Mouse (Mus musculus): Measurements from ENCODE around the gene Krt6a.
"Not testable (repeated sequence)": the region's sequence is repeated elsewhere in the genome, so short reads cannot be mapped to it uniquely, and the experiment has no call there.

The Krt6a gene

GRCm38 (mm10) chr15:101694207-101694606 lies at the start of gene Krt6a:
TSS of gene Krt6a (minus strand) at chr15:101694307.
- no peak for DNase-seq

- no peak for DNase-seq
Measured at GRCm38 (mm10) chr15:101742711-101743110, 48.6 kb upstream of the Krt6a start, which contains the start of gene Krt71. TSS of gene Krt71 (minus strand) at chr15:101743109.

- DNase-seq = no peak
Measured at GRCm38 (mm10) chr15:101737786-101738185, 43.7 kb upstream of the Krt6a start.

- no peak for DNase-seq
Measured at GRCm38 (mm10) chr15:101730653-101731052, 36.5 kb upstream of the Krt6a start.

- peak; percentile 50 for DNase-seq
Measured at GRCm38 (mm10) chr15:101724686-101725085, 30.6 kb upstream of the Krt6a start.

GRCm38 (mm10) chr15:101715831-101716230 lies 21.7 kb upstream of the Krt6a start:
- DNase-seq = no peak

GRCm38 (mm10) chr15:101714356-101714755 lies 20.2 kb upstream of the Krt6a start:
- DNase-seq = peak; percentile 20

- DNase-seq = no peak
Measured at GRCm38 (mm10) chr15:101713731-101714130, 19.6 kb upstream of the Krt6a start.

- no peak for DNase-seq
Measured at GRCm38 (mm10) chr15:101712720-101713119, 18.6 kb upstream of the Krt6a start, which contains the start of gene Krt5. TSS of gene Krt5 (minus strand) at chr15:101712898.

GRCm38 (mm10) chr15:101708683-101709082 lies 14.6 kb upstream of the Krt6a start:
- peak; percentile 14 for DNase-seq

- DNase-seq = no peak
Measured at GRCm38 (mm10) chr15:101707454-101707853, 13.3 kb upstream of the Krt6a start.

- peak; percentile 19 for DNase-seq
Measured at GRCm38 (mm10) chr15:101704066-101704465, 10.0 kb upstream of the Krt6a start.

- DNase-seq = no peak
Measured at GRCm38 (mm10) chr15:101702380-101702779, 8.3 kb upstream of the Krt6a start.

- no peak for DNase-seq
Measured at GRCm38 (mm10) chr15:101699866-101700265, 5.8 kb upstream of the Krt6a start.

- no peak for DNase-seq
Measured at GRCm38 (mm10) chr15:101699192-101699591, 5.1 kb upstream of the Krt6a start.

GRCm38 (mm10) chr15:101697326-101698188 lies 3.5 kb upstream of the Krt6a start:
- no peak for DNase-seq

- DNase-seq = not testable (repeated sequence)
Measured at GRCm38 (mm10) chr15:101690460-101690859, 3.6 kb downstream of the Krt6a start.

GRCm38 (mm10) chr15:101688161-101688560 lies 5.9 kb downstream of the Krt6a start:
- peak; percentile 50 for DNase-seq

GRCm38 (mm10) chr15:101680187-101680586 lies 13.9 kb downstream of the Krt6a start, which contains the start of gene Krt6b:
TSS of gene Krt6b (minus strand) at chr15:101680287.
- no peak for DNase-seq

GRCm38 (mm10) chr15:101675978-101676377 lies 18.1 kb downstream of the Krt6a start:
- DNase-seq = no peak

GRCm38 (mm10) chr15:101652736-101653265 lies 41.3 kb downstream of the Krt6a start:
- no peak for DNase-seq

GRCm38 (mm10) chr15:101647280-101647679 lies 46.8 kb downstream of the Krt6a start, which contains the start of gene Gm5478:
TSS of gene Gm5478 (minus strand) at chr15:101647380.
- no peak for DNase-seq

Data from lung, postnatal 36 days (tissue).